15 mouse cellular contexts compared by ENCODE assay signal in the genomic region with DNA sequence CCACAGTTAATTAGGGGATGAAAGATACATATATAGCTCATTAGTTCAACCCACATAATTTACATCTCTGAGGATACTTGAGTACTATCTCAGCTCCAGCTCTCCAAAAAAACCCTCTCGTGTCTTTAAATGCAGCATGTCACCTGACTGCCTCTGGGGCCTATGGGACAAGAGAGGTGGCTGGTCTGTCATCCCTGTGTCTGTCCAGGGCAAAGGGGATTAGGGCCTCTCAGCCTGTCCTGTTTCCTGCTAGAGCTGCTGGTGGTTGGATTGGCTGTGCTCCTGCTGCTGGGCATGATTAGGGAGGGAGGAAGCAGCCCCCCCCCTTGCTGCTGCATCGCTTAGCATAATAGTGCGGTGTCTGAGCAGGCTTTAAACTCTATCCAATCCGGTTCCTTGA.
DNase-seq lines count a peak whose midpoint lies in the region; ATAC-seq and TF ChIP-seq lines count a peak whose summit lies in the region.
"Had no signal": no experiment of that assay in that cellular context is flagged by ENCODE, and none has a peak within 500 bp of the region (broad histone marks: within the 10 kb centered on the region; RNA-seq: fewer than 3 reads in every experiment).

No protein-coding gene starts in this region.

- no peaks in the 10 kb centered on the region for H3K36me3 ChIP-seq in forebrain, postnatal 0 days (ENCODE audit: insufficient read depth)
- H3K36me3 ChIP-seq in midbrain, embryonic 14.5 days (ENCODE audit: control insufficient read depth, insufficient read depth, low read length), result no peaks in the 10 kb centered on the region
- H3K36me3 ChIP-seq: limb, embryonic 12.5 days had no signal

- no peak overlapping the region for H3K4me3 ChIP-seq in forebrain, postnatal 0 days (ENCODE audit: low read depth, low read length)
- no peak overlapping the region for H3K4me3 ChIP-seq in midbrain, embryonic 14.5 days (replicated peaks; ENCODE audit: low read depth, low read length)
- H3K4me3 ChIP-seq in lung, adult 2 months (replicated peaks; ENCODE audit: extremely low read depth, low read depth, low read length), result no peak overlapping the region
- H3K4me3 ChIP-seq: limb, embryonic 12.5 days; megakaryocyte, embryonic 14.5 days had no signal

- H3K4me2 ChIP-seq in forebrain, postnatal 0 days (ENCODE audit: low read depth), result no peak overlapping the region
- H3K4me2 ChIP-seq in midbrain, embryonic 14.5 days (ENCODE audit: low read length), result no peak overlapping the region
- H3K4me2 ChIP-seq: limb, embryonic 12.5 days had no signal

- no peaks in the 10 kb centered on the region for H3K9me3 ChIP-seq in forebrain, postnatal 0 days (ENCODE audit: low read length)
- no peaks in the 10 kb centered on the region for H3K9me3 ChIP-seq in midbrain, embryonic 14.5 days (ENCODE audit: control insufficient read depth, low read length)
- H3K9me3 ChIP-seq: limb, embryonic 12.5 days; megakaryocyte, embryonic 14.5 days had no signal

- 5% methylated on average over 4 of the region's 4 CpGs for WGBS in forebrain, postnatal 0 days
- WGBS in midbrain, embryonic 14.5 days, result 5% methylated on average over 4 of the region's 4 CpGs
- 49% methylated on average over 4 of the region's 4 CpGs for WGBS in lung, adult 2 months

- DNase-seq in right cerebral cortex, postnatal 4 days, result peak; percentile 22
- no peak for DNase-seq in right cerebral cortex, adult 2 months (ENCODE audit: low spot score in 2 of 2)
- DNase-seq in forebrain, postnatal 0 days, result no peak
- DNase-seq in midbrain, embryonic 14.5 days, result peak; percentile 72
- no peak for DNase-seq in thymus, postnatal 10 days (ENCODE audit: low spot score in 2 of 2)
- DNase-seq in testis, postnatal 10 days (ENCODE audit: low spot score), result no peak
- no peak for DNase-seq in lung, adult 2 months
- DNase-seq: kidney, adult 11 months; kidney, postnatal 25 days; layer of hippocampus, postnatal 36 days; lung, adult 18-20 months had no signal

- H3K27ac ChIP-seq in forebrain, postnatal 0 days (ENCODE audit: low read depth, low read length), result no peak overlapping the region
- H3K27ac ChIP-seq in midbrain, embryonic 14.5 days (replicated peaks; ENCODE audit: low read depth, low read length), result peak overlapping the region; percentile 63; the same call in 1 of the 2 replicates
- H3K27ac ChIP-seq: limb, embryonic 12.5 days; stomach, postnatal 0 days had no signal

- peaks cover 3% of the 10 kb centered on the region; the same call in 1 of the 2 replicates for H3K4me1 ChIP-seq in forebrain, postnatal 0 days (ENCODE audit: insufficient read depth)
- peaks cover 20% of the 10 kb centered on the region for H3K4me1 ChIP-seq in midbrain, embryonic 14.5 days (ENCODE audit: control insufficient read depth, insufficient read depth, low read length)
- no peaks in the 10 kb centered on the region for H3K4me1 ChIP-seq in lung, adult 2 months (ENCODE audit: control insufficient read depth, insufficient read depth, low read length)
- H3K4me1 ChIP-seq: limb, embryonic 12.5 days; megakaryocyte, embryonic 14.5 days had no signal

- TF ChIP-seq CTCF in forebrain, postnatal 0 days (IDR thresholded peaks at IDR 0.05; ENCODE audit: low read depth), result no peak
- no peak for TF ChIP-seq CTCF in lung, adult 2 months (IDR thresholded peaks at IDR 0.05; ENCODE audit: insufficient read depth, low read length)

- ATAC-seq in forebrain, postnatal 0 days, result peak; percentile 84
- peak; percentile 77 for ATAC-seq in midbrain, embryonic 14.5 days (ENCODE audit: low FRiP score, low TSS enrichment)
- ATAC-seq: Patski had no signal

- TF ChIP-seq POLR2A in lung, adult 2 months (IDR thresholded peaks at IDR 0.05; ENCODE audit: borderline replicate concordance, extremely low read depth, low read depth, low read length), result no peak

- no peak overlapping the region for H3K9ac ChIP-seq in forebrain, postnatal 0 days
- no peak overlapping the region for H3K9ac ChIP-seq in midbrain, embryonic 14.5 days (replicated peaks; ENCODE audit: low read length)
- H3K9ac ChIP-seq: limb, embryonic 12.5 days had no signal

- no peaks in the 10 kb centered on the region for H3K27me3 ChIP-seq in forebrain, postnatal 0 days (ENCODE audit: insufficient read depth, low read length)
- H3K27me3 ChIP-seq in midbrain, embryonic 14.5 days (ENCODE audit: control insufficient read depth, insufficient read depth, low read length), result no peaks in the 10 kb centered on the region
- H3K27me3 ChIP-seq: limb, embryonic 12.5 days; megakaryocyte, embryonic 14.5 days; Patski had no signal

Comparison
In these comparisons a context has a peak if more than half of its experiments do, and no peak if none do; other contexts are left out.
1. DNase-seq: peak in right cerebral cortex, postnatal 4 days (single experiment) and midbrain, embryonic 14.5 days (single experiment); none in right cerebral cortex, adult 2 months (0 of 2), forebrain, postnatal 0 days (single experiment), thymus, postnatal 10 days (0 of 2), testis, postnatal 10 days (single experiment) and lung, adult 2 months (single experiment).